Mouse (Mus musculus) cortical plate, adult 2 months (tissue): ENCODE measurements around the gene Tspan33. TPM values are rescaled to one million over a fixed set of nuclear protein-coding genes. Genes with fewer than 3 reads are reported as not detected.

Experiments used
- H3K27ac ChIP-seq: fragments of 200-500 bp; 2 replicates; pipeline ENCODE4 v1.5.1; 2012; ENCODE audit warnings: low read length, control low read depth, inconsistent platforms; ENCODE audit not compliant: insufficient read depth
- H3K4me1 ChIP-seq: fragments of 200-500 bp; 2 replicates; pipeline ENCODE4 v1.6.1; 2011; ENCODE audit warnings: low read length; ENCODE audit not compliant: control insufficient read depth, insufficient read depth
- H3K4me3 ChIP-seq: fragments of 200-500 bp; 2 replicates; pipeline ENCODE4 v1.5.1; 2011; ENCODE audit warnings: mild to moderate bottlenecking, low read length, control low read depth; ENCODE audit not compliant: insufficient read depth
- CTCF ChIP-seq: fragments of 200-500 bp; IDR thresholded peaks from 2 replicates; pipeline ENCODE4 v1.5.1; 2011; ENCODE audit warnings: mild to moderate bottlenecking, control low read depth, low read length; ENCODE audit not compliant: insufficient read depth; ENCODE audit errors: extremely low read depth
- POLR2A ChIP-seq: fragments of 200-500 bp; IDR thresholded peaks from 2 replicates; pipeline ENCODE4 v1.6.1; 2011; ENCODE audit warnings: mild to moderate bottlenecking, low read length, control low read depth; ENCODE audit not compliant: insufficient read depth; ENCODE audit errors: extremely low read depth
- polyA plus RNA-seq: library from polyadenylated mRNA; depleted of rRNA; stranded (reverse); fragments of >200 nt; gene quantifications from 2 replicates; pipeline ENCODE4 v1.2.3, GENCODE M21; 2012

Gene Tspan33
- polyA plus RNA-seq, 1 experiment = 28.8 TPM

GRCm38 (mm10) chr6:29695975-29696374 lies 2.0 kb downstream of the Tspan33 start:
- TF ChIP-seq POLR2A = no peak
- TF ChIP-seq CTCF = no peak
- H3K4me3 ChIP-seq = no peak overlapping the region
- H3K4me1 ChIP-seq = peaks cover 2% of the 10 kb centered on the region; the same call in 1 of the 2 replicates
- H3K27ac ChIP-seq = no peak overlapping the region

GRCm38 (mm10) chr6:29697139-29697538 lies 3.1 kb downstream of the Tspan33 start:
- Histone ChIP-seq H3K27ac (no peak overlapping the region), H3K4me3 (no peak overlapping the region), H3K4me1 (peaks cover 2% of the 10 kb centered on the region; the same call in 1 of the 2 replicates)
- TF ChIP-seq CTCF (no peak), POLR2A (no peak)

GRCm38 (mm10) chr6:29697548-29697947 lies 3.5 kb downstream of the Tspan33 start:
- Histone ChIP-seq H3K27ac (no peak overlapping the region), H3K4me3 (no peak overlapping the region), H3K4me1 (peaks cover 2% of the 10 kb centered on the region; the same call in 1 of the 2 replicates)
- TF ChIP-seq POLR2A = no peak
- TF ChIP-seq CTCF = no peak

GRCm38 (mm10) chr6:29699085-29699745 lies 5.2 kb downstream of the Tspan33 start:
- H3K4me1 ChIP-seq = peaks cover 2% of the 10 kb centered on the region; the same call in 1 of the 2 replicates
- no peak overlapping the region for H3K4me3 ChIP-seq
- H3K27ac ChIP-seq = no peak overlapping the region
- TF ChIP-seq CTCF (no peak), POLR2A (no peak)

GRCm38 (mm10) chr6:29701051-29701450 lies 7.0 kb downstream of the Tspan33 start:
- TF ChIP-seq POLR2A = no peak
- no peak for TF ChIP-seq CTCF
- Histone ChIP-seq H3K4me3 (no peak overlapping the region), H3K4me1 (peaks cover 1% of the 10 kb centered on the region; the same call in 1 of the 2 replicates), H3K27ac (no peak overlapping the region)

GRCm38 (mm10) chr6:29702126-29702525 lies 8.1 kb downstream of the Tspan33 start:
- no peak for TF ChIP-seq CTCF
- no peak for TF ChIP-seq POLR2A
- Histone ChIP-seq H3K4me1 (no peaks in the 10 kb centered on the region), H3K4me3 (no peak overlapping the region), H3K27ac (no peak overlapping the region)

- H3K4me1 ChIP-seq = no peaks in the 10 kb centered on the region; the same call in 1 of the 2 replicates
- TF ChIP-seq POLR2A = no peak
- TF ChIP-seq CTCF = no peak
- H3K27ac ChIP-seq = no peak overlapping the region
- no peak overlapping the region for H3K4me3 ChIP-seq
Measured at GRCm38 (mm10) chr6:29704143-29704542, 10.1 kb downstream of the Tspan33 start.

- TF ChIP-seq CTCF = no peak
- TF ChIP-seq POLR2A = no peak
- Histone ChIP-seq H3K27ac (no peak overlapping the region), H3K4me3 (no peak overlapping the region), H3K4me1 (no peaks in the 10 kb centered on the region; the same call in 1 of the 2 replicates)
Measured at GRCm38 (mm10) chr6:29707902-29708301, 13.9 kb downstream of the Tspan33 start.

- no peak for TF ChIP-seq POLR2A
- TF ChIP-seq CTCF = no peak
- no peak overlapping the region for H3K4me3 ChIP-seq
- H3K27ac ChIP-seq = no peak overlapping the region
- no peaks in the 10 kb centered on the region; the same call in 1 of the 2 replicates for H3K4me1 ChIP-seq
Measured at GRCm38 (mm10) chr6:29711318-29711717, 17.3 kb downstream of the Tspan33 start.

GRCm38 (mm10) chr6:29712011-29712584 lies 18.1 kb downstream of the Tspan33 start:
- Histone ChIP-seq H3K27ac (no peak overlapping the region), H3K4me3 (no peak overlapping the region), H3K4me1 (peaks cover 2% of the 10 kb centered on the region)
- TF ChIP-seq CTCF (peak; percentile 59), POLR2A (no peak)
